Mouse (Mus musculus) embryonic stem cell, embryonic (primary cell): ENCODE measurements around the gene Gm853.

Source experiments
- CTCF ChIA-PET, 4 experiments: fragments of 300-600 bp in 2 of 4; fragments of 350-600 bp in 2 of 4; sonication (Branson Sonifier 250); formaldehyde crosslinking; loops; one replicate each; lab custom pipeline; 2022; ENCODE audit warnings: inconsistent platforms in 2 of 4; lab: Charles Lee
- POLR2A ChIA-PET, 4 experiments: fragments of 300-600 bp in 2 of 4; fragments of 350-600 bp in 2 of 4; sonication (Branson Sonifier 250); formaldehyde crosslinking; loops; one replicate each; lab custom pipeline; 2022; ENCODE audit warnings: antibody characterized with exemption in 4 of 4, inconsistent platforms in 1 of 4; lab: Charles Lee

Gm853 gene

GRCm38 (mm10) chr4:130222179-130222578, at the start of gene Gm853:
Gm853 (minus strand) TSS chr4:130222401.
- ChIA-PET POLR2A (interaction anchor here in 2 of 4 experiments (0.6 to 2.3 kb wide), 9 partner anchors 8 to 482 kb away, joined by 3 to 8 read pairs (median 3); partner anchors contain the start of genes Snrnp40 (in 1 of the 2) and Zcchc17 (in 1 of the 2)), CTCF (interaction anchor here in 3 of 4 experiments (1.2 to 1.9 kb wide), 6 partner anchors 18 to 120 kb away, joined by 3 to 7 read pairs (median 3); no protein-coding TSS in a partner anchor)

- POLR2A ChIA-PET, result interaction anchor here in 1 of 4 experiments (0.6 to 1.5 kb wide), 4 partner anchors 8 to 507 kb away, joined by 3 to 7 read pairs (median 5); no protein-coding TSS in a partner anchor
These were observed 48.6 kb upstream of the Gm853 start for GRCm38 (mm10) chr4:130270611-130271347.

GRCm38 (mm10) chr4:130270089-130270488, 47.9 kb upstream of the Gm853 start:
- ChIA-PET CTCF (interaction anchor here in 1 of 4 experiments (0.6 kb wide), 1 partner anchor 81 kb away, joined by 3 read pairs; no protein-coding TSS in a partner anchor), POLR2A (interaction anchor here in 2 of 4 experiments (0.6 to 1.3 kb wide), 3 partner anchors 14 to 507 kb away, joined by 3 to 5 read pairs (median 3); no protein-coding TSS in a partner anchor)

More at GRCm38 (mm10) chr4:130270611-130271347, 48.6 kb upstream of the Gm853 start:
- CTCF ChIA-PET, result no interaction called here

- CTCF ChIA-PET, result interaction anchor here in 3 of 4 experiments (0.7 to 0.8 kb wide), 3 partner anchors 24 to 263 kb away, joined by 4 read pairs; no protein-coding TSS in a partner anchor
- POLR2A ChIA-PET, result interaction anchor here in 2 of 4 experiments (1.0 to 1.5 kb wide), 7 partner anchors 10 to 252 kb away, joined by 3 to 6 read pairs (median 3); no protein-coding TSS in a partner anchor
These were observed 46.5 kb upstream of the Gm853 start for GRCm38 (mm10) chr4:130268736-130269135.

- CTCF ChIA-PET, result interaction anchor here in 2 of 4 experiments (0.9 to 1.5 kb wide), 4 partner anchors 16 to 658 kb away, joined by 3 to 8 read pairs (median 4); no protein-coding TSS in a partner anchor
- POLR2A ChIA-PET, result interaction anchor here in 2 of 4 experiments (0.6 to 3.0 kb wide), 14 partner anchors 8 to 307 kb away, joined by 3 to 8 read pairs (median 4); partner anchors contain the start of genes Fabp3 (in 1 of the 2) and Gm10570 (in 1 of the 2)
These were observed 44.9 kb upstream of the Gm853 start for GRCm38 (mm10) chr4:130267069-130267468.

- ChIA-PET CTCF (interaction anchor here (0.5 to 1.5 kb wide), 8 partner anchors 15 to 658 kb away, joined by 3 to 8 read pairs (median 3); no protein-coding TSS in a partner anchor), POLR2A (interaction anchor here in 2 of 4 experiments (0.6 to 3.0 kb wide), 12 partner anchors 9 to 475 kb away, joined by 3 to 8 read pairs (median 4); partner anchors contain the start of genes Fabp3 (in 1 of the 2) and Gm10570 (in 1 of the 2))
These were observed 44.4 kb upstream of the Gm853 start for GRCm38 (mm10) chr4:130266601-130267000.

GRCm38 (mm10) chr4:130264698-130265349, 42.6 kb upstream of the Gm853 start:
- CTCF ChIA-PET, result interaction anchor here (0.5 to 3.1 kb wide), 28 partner anchors 9 to 1815 kb away, joined by 3 to 21 read pairs (median 4); partner anchors contain the start of gene Tinagl1 (in 1 of the 4)

GRCm38 (mm10) chr4:130264131-130264530, 41.9 kb upstream of the Gm853 start:
- ChIA-PET CTCF (interaction anchor here (0.6 to 3.6 kb wide), 17 partner anchors 11 to 1816 kb away, joined by 3 to 21 read pairs (median 4); partner anchors contain the start of gene Tinagl1 (in 1 of the 4)), POLR2A (interaction anchor here (0.7 to 3.2 kb wide), 10 partner anchors 10 to 532 kb away, joined by 3 to 11 read pairs (median 4); partner anchors contain the start of genes Fabp3 (in 1 of the 4), Gm10570 (in 1 of the 4) and Tinagl1 (in 1 of the 4))

More at GRCm38 (mm10) chr4:130264698-130265349, 42.6 kb upstream of the Gm853 start:
- POLR2A ChIA-PET, result interaction anchor here (0.5 to 3.2 kb wide), 13 partner anchors 9 to 292 kb away, joined by 3 to 11 read pairs (median 4); partner anchors contain the start of genes Fabp3 (in 1 of the 4), Gm10570 (in 1 of the 4) and Tinagl1 (in 1 of the 4)

GRCm38 (mm10) chr4:130260406-130260805, 38.2 kb upstream of the Gm853 start:
- CTCF ChIA-PET, result interaction anchor here (0.5 to 2.8 kb wide), 12 partner anchors 9 to 282 kb away, joined by 3 to 7 read pairs (median 4); no protein-coding TSS in a partner anchor
- POLR2A ChIA-PET, result no interaction called here

GRCm38 (mm10) chr4:130252441-130253157, 30.4 kb upstream of the Gm853 start:
- POLR2A ChIA-PET, result interaction anchor here in 3 of 4 experiments (0.5 to 4.0 kb wide), 24 partner anchors 11 to 305 kb away, joined by 3 to 25 read pairs (median 5); partner anchors contain the start of genes Pef1 (in 2 of the 3), Gm853 (in 1 of the 3), Snrnp40 (in 1 of the 3) and Zcchc17 (in 1 of the 3)
- CTCF ChIA-PET, result interaction anchor here (0.6 to 3.2 kb wide), 8 partner anchors 7 to 1198 kb away, joined by 3 to 28 read pairs (median 6); no protein-coding TSS in a partner anchor

GRCm38 (mm10) chr4:130251763-130252162, 29.6 kb upstream of the Gm853 start:
- ChIA-PET CTCF (interaction anchor here (0.5 to 3.2 kb wide), 18 partner anchors 8 to 408 kb away, joined by 3 to 28 read pairs (median 5); no protein-coding TSS in a partner anchor), POLR2A (interaction anchor here in 3 of 4 experiments (0.6 to 4.0 kb wide), 39 partner anchors 10 to 378 kb away, joined by 3 to 25 read pairs (median 5); partner anchors contain the start of genes Fabp3 (in 2 of the 3), Gm10570 (in 2 of the 3), Pef1 (in 2 of the 3) and Snrnp40 (in 2 of the 3))

- POLR2A ChIA-PET, result interaction anchor here in 3 of 4 experiments (0.6 to 4.0 kb wide), 41 partner anchors 10 to 765 kb away, joined by 3 to 25 read pairs (median 5); partner anchors contain the start of genes Fabp3 (in 2 of the 3), Gm10570 (in 2 of the 3), Pef1 (in 2 of the 3) and Snrnp40 (in 2 of the 3)
- CTCF ChIA-PET, result interaction anchor here (0.5 to 3.2 kb wide), 20 partner anchors 9 to 408 kb away, joined by 3 to 28 read pairs (median 4); no protein-coding TSS in a partner anchor
These were observed 29.0 kb upstream of the Gm853 start for GRCm38 (mm10) chr4:130251172-130251705.

GRCm38 (mm10) chr4:130248636-130249035, 26.4 kb upstream of the Gm853 start:
- CTCF ChIA-PET, result interaction anchor here in 1 of 4 experiments (0.6 to 0.8 kb wide), 2 partner anchors 211 to 692 kb away, joined by 3 to 6 read pairs; no protein-coding TSS in a partner anchor
- POLR2A ChIA-PET, result interaction anchor here in 3 of 4 experiments (0.7 to 1.2 kb wide), 3 partner anchors 25 to 272 kb away, joined by 3 read pairs; no protein-coding TSS in a partner anchor

GRCm38 (mm10) chr4:130246132-130246531, 23.9 kb upstream of the Gm853 start:
- POLR2A ChIA-PET, result interaction anchor here in 1 of 4 experiments (1.0 kb wide), 1 partner anchor 47 kb away, joined by 3 read pairs; no protein-coding TSS in a partner anchor
- CTCF ChIA-PET, result interaction anchor here (0.6 to 2.3 kb wide), 8 partner anchors 13 to 1573 kb away, joined by 3 to 7 read pairs (median 3); no protein-coding TSS in a partner anchor

- CTCF ChIA-PET, result interaction anchor here in 2 of 4 experiments (0.7 to 2.1 kb wide), 4 partner anchors 20 to 702 kb away, joined by 3 to 7 read pairs (median 6); no protein-coding TSS in a partner anchor
- POLR2A ChIA-PET, result interaction anchor here in 3 of 4 experiments (0.7 to 1.0 kb wide), 4 partner anchors 11 to 97 kb away, joined by 3 to 5 read pairs (median 4); no protein-coding TSS in a partner anchor
These were observed 22.5 kb upstream of the Gm853 start for GRCm38 (mm10) chr4:130244749-130245148.
